Mouse (Mus musculus) cerebellum, adult 8-10 months (tissue): Measurements from ENCODE around the gene Arhgef3.

Experiments used
- DNase-seq: peaks from one replicate; pipeline ENCODE4 v3.0.0; 2022

Gene Arhgef3

DNA sequence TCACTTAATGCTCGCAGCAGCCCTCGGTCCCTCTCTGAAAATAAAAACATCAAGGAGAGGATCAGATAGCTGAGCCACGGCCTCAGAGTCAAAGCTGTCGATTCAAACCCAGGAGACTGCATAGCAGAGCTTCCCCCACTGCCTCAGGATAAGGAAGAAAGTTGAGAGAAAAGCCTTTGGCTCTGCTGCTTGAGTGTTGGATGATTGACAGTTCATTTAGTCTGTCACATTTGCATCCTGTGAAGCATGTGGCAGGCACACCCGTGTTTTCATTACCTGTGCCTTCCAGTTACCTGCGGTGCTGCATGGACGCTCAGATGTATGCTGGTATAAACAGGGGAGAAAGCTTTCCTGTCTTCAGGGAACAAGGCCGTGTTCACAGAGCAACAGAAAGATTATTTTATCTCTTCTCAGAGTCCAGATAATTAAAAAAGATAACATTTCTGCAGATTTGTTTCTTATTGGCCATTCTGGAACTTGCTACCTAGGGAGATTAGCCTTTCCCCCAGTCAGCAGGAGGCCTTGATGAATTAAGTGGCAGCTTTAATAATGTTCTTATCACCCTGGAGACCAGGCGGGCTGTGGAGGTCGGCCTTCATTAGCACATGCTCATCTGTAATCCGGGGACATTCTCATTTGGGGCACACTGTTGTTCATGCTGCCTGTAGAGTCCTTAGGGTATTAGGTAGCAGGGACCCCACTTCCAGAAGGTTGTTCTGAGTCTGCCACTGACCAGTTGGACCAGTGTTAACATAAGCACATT, 157.6 kb downstream of the Arhgef3 start:
- no peak for DNase-seq

DNA sequence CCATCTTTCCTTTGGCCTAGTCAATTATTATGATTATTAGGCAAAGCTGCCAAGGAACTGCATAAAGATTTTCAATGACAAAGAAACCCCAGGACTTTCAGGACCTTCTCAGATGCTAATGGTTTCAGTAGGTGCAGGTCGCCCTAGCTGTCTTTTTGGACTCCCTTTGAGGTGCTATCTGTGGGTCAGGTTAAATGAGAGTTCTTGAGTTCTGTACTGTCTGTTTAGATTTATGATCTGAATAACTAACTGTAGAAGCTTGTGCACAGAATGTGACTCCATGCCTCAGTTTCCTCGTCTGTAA, 158.1 kb downstream of the Arhgef3 start:
- no peak for DNase-seq

DNA sequence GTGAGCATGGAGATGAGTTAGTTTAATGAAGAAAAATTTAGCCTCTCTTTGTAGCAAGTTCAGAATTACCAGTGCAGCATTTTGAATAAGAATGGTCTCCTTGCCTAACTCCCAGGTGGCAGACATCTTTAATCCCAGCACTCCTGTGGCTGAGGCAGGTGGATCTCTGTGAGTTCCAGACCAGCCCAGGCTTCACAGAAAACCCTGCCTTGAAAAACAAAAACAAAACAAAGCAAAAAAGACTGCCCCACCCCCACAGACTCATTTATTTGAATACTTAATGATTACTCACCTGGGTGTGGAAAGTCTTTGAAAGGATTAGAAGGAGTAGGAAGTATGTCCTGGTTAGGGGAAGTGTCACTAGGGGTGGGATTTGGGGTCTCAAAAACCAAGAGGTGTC, 158.5 kb downstream of the Arhgef3 start:
- no peak for DNase-seq

DNA sequence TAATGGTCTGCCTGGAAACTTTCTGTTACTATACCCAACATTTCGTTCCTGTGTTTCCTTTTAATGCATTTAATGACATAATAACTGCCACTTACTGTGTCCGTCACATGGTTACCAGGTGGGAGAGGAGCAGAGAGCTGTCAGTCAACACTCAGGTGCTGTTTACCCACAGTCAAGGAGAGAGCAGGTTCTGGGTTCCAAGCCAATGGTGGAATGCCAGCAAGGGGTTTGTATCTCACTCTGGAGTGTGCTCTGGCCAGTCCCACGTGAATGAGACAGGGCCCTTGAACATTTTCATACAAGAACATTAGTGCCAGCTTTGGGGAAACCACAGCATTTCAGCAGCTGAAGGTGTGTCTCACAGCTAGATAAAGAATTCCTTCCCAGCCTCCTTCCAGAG, 162.6 kb downstream of the Arhgef3 start:
- no peak for DNase-seq

DNA sequence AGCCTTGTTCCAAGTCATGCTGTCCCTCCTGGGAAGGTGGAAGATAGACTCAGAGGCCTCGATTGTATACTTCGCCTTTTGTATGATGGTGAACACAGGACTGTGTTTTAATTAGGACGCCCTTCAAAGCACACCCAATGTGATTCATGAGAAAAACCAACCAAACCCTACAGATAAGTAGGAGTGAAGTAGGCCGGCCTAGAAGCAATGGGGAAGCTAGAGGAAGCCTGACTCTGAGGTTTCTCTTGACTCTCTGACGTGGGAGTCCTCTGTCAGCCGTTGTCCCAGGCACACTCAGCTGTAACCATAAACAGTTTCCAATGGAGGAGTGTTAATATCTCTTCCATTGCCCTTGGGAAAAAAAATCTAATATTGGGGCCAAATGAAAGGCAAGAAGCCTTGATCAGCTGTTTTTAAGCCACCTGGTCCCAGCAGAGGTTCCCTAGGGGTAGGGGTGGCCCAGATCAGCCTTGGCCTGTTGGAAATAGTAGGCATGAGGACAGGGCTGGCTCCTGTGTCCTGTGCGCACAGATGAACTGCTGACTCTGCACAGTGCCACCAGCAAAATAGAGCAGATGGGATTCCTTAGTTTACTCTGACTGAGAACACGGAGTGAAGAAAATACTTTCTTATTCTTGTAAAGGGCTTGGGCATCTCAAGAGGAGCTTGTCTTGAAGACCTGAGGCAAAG, 165.6 kb downstream of the Arhgef3 start:
- DNase-seq: peak; percentile 25

DNA sequence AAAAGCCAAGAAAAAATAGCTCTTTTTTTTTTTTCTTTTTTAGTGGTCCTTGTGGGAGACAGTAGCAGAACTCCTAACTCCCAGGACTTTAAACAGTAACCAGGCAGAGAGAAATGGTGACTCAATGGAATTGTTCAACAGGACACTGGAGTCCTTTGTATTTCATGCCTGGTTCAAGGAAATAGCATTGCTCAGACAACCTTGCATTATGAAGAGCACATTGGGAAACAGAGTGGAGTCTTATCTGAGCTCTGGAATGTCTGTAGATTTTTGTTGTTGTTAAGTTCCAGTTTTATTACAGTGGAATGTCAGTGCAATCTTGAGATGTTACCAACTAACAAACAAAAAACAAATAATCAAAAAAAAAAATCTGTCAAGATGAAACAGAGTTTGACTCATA, 169.3 kb downstream of the Arhgef3 start:
- DNase-seq: no peak

DNA sequence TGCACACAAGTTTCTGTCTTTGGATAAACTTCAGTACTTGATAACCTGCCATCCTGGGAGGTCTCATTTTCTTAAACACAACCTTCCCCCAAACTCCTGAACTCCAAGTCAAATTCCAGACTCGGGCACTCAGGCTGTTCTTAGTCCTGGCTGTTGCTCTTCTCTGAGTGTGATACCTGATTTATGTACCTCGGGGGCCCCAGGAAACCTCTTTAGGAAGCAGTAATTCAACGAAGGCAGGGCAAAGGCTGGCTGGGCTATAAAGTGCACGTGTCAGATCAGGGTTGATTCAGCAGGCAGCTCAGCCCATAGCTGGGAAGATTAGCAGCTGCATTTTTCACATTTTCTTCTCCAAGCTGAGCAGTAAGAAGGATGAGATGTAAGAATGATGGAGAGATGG, 171.5 kb downstream of the Arhgef3 start:
- DNase-seq: no peak

DNA sequence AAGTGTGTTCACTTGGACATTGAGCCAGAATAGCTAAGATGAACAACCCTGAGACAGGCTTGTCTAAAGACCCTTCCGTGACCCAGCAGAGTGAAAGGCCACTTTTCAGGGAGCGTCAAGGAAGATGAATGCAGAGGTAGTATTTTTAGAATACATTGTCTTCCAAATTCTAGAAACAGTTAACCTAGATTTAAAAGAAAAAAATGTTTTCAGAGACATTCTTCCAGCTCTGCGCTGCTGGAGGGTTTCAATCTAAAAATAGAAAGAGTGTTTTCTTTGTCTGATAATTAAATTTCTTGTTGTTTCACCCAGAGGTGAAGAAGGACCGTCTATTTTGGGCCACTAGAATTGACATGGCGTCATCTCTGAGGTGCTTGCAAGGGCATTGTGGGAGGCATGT, 174.4 kb downstream of the Arhgef3 start:
- no peak for DNase-seq

DNA sequence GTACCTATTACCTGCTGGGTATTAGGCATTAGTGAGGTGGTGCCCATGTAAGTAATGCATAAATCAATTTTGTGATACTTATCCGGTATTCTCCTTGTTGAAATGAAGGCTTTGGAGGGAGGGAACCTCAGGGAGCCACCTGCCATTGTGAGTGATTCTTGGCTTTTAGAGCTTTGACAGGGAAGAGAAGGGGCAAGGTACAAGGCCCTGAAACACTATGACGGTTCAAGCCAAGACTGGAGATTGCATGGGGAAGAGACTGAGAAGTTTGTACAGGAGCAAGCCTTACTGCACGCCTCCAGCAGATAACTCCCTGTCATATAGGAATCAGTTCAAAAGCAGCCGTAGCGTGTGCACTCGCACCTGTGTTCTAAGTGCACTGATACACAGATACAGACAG, 177.4 kb downstream of the Arhgef3 start:
- DNase-seq: no peak

DNA sequence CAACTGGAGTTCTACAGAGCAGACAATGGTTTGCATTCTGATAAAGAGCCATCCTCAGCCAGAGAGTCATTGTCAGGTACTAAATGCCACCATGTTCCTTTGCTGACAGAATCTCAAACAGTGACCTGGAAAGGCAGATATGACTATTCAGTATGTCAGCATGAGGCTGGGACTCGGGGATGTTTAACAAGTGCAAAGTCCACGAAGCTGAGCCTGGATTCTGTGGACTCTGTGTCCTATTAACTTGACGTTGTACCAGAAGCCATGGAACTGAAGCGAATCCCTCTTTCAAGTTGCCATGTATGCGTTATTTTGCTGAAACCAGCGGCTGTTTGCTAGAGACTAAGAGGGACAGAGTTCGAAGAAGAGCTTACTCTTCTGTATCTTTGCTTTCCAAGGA, 181.1 kb downstream of the Arhgef3 start:
- DNase-seq: no peak

DNA sequence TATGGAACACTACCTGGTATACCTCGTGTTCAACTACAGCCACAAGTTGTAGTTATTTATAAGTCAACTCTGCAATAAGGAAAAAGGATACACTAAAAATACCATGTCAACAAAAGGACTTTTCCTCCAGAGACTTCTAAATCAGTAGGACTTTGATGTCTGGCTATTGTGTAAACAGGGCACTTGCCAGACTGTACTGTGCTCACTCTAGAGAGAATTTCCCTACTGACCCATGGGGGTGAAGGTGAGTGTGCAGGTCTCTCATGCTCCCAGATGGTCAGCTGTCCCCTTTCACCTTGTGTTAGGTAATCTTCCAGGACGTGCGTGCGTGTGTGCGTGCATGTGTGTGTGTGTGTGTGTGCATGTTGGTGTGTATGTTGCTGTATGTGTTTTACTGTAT, 182.3 kb downstream of the Arhgef3 start:
- DNase-seq: no peak

DNA sequence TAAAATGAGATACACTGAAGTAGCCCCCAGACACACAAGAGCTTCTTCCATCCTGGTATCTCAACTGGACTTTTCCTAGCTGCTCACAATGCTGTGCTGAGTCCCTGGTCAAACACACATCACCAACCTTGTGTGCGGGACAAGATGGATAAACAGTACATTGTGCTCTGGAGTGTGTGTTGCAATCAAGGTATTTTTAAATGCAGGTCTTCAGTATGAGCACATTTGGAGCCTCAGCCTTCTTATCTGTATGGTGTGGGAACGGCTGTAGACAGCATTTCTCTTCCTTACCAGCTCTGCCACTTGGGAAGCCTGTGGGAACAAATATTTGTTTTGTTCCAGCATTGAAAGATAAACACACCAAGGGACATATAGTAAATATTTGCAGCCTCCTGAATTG, 184.2 kb downstream of the Arhgef3 start:
- DNase-seq: no peak

DNA sequence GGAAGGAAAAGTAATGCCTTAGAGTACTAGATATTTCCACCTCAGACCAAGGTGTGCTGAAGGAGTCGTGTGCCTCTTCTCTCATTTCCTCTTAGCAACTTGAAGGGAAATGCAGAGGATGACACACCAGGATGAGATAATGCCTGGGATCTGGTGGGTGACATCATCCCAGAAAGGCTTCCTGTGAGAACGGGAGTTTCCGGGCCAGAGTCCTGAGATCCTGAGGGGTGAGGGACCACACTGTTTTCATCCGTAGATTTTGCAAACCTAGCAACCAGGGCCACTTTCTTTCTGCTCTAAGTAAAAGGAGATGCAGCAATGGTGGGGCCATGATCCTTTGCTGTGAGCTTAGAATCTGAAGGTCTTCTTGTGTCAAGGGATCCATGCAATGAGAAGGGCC, 185.0 kb downstream of the Arhgef3 start:
- DNase-seq: no peak

DNA sequence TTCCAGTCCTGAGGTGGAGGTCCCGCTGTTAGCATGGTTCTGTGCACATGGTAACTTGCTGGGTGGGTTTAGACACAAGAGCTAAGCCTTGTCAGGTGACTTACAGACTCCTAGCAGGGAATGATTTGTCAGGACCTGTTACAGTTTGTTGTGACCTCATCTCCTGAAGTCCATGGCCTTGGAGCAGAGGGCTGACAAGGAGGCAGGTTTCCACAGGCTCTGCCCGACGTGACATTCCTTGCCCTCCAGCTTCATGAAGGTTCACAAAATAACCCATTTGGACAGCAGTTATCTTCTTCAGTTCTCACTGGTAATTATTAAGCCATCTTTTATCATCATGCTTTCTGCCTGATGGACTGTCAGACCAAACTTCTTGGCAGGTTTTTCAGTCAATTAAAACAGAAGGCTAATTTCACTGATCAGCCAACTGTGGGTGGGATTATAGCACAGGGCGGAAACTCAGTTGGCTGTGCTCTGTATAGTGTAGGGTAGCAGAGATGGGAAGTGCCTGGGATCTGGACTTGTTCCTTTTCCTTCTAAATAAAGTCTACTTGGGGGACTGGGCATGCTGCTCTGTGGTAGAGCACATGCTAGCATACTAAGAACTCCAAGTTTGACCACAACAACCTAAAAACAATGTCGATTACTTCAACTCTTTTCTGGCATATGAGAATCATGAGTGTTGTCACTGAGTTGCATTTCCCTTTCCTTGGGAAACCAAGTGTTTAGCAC, 187.2 kb downstream of the Arhgef3 start:
- no peak for DNase-seq

DNA sequence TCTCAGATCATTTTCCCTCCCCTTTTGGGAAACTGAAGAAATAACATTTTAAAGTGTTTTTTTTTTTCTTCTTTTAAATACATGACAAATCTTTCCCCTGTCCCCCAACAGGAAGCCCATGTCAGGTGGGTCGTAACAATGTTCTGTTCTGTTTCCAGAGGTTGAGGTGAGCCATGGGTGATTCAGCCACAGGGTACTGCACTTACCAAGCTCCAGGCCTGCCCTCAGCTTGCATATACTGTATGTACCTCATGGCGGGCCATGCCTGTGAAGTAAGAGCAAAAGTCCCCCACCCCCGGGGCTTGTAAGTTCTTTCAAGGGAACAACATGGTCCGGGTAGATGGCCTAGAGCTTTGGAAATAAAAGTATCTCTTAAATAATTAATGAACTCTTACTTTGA, 188.6 kb downstream of the Arhgef3 start:
- DNase-seq: no peak

DNA sequence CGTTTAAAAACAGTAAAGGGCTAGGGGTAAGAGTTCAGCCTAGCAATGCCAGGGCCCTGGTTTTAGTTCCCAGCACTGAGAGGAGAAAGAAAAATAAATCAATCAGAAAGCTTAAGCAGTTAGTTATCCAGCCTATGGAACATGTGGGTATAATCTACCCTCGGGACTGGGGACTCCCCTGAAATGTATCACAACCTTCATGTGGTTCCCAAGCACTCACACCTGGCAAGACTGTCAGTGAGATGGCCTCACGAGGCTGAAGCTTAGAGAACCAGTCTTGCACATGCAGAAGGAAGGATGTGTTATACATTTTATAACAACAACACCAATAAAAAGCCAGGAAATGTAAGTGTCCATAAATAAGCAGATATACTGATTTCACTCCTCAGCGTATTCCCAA, 189.7 kb downstream of the Arhgef3 start:
- DNase-seq: no peak

DNA sequence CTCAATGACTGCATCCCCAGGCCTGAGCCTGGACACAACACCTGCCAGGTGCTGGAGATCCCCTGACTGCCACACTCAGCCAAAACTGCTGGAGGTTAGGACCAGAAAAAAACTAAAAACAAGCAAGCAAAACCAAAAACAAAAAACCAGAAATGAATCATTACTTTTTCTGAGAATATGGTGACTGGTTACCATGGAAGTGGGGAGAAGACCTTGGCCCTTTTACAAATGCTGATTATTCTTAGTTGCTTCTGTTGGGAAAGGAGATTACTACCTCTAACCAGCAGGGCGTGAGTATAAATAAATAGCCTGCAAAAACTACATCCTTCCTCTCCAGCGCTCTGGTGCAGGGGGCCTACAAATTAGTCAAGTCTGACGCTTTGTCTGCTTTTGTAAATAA, 194.1 kb downstream of the Arhgef3 start:
- no peak for DNase-seq

DNA sequence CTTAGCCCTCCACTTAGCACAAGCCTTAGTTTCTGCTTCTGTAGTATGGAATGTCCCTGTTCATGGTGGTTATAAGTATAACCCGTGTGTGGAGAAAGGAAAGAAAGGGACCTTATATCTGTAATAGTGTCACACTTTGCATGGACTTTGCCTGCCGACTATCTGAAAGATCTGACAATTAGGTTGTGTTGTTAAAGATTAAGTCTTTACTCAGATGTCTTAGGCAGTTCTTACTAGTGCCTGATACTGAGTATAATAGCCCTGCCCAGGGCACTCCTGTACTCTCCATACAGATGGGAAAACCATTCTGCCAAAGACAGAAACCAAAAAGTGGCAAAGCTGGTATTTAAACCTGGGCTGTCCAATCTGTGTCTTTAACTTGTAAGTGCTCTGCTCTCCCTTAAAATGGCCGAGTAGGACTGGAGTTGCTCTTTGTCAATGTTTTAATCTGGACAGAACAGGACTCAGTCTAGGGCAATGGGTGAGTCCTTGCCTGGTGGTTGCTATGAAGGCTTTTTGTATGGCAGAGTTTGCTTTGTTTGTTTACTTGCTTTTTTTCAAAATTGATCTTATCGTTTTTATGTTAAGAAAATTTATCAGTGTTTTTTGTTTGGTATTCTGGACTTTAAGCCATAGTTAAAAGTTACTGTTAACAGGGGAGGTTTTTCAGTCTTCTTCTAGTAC, 196.0 kb downstream of the Arhgef3 start:
- DNase-seq: no peak

DNA sequence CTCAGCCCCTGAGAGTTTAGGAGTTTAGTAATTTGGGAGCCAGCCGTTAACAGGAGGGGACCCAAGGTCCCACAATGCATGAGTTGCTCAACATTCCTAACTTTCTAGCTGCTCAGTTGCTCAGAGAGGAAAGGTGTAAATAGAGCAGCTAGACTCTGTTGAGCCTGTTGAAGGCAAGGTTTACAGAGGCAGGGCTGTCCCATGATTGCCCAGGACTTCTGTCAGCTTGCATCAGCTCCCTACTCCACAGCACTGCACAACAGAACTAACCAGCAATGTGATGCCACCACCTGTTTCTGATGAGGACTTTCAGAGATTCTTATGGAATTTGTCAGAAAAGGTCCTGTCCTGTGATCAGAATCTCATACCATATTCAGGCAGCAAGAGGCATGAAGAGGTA, 197.7 kb downstream of the Arhgef3 start:
- no peak for DNase-seq

DNA sequence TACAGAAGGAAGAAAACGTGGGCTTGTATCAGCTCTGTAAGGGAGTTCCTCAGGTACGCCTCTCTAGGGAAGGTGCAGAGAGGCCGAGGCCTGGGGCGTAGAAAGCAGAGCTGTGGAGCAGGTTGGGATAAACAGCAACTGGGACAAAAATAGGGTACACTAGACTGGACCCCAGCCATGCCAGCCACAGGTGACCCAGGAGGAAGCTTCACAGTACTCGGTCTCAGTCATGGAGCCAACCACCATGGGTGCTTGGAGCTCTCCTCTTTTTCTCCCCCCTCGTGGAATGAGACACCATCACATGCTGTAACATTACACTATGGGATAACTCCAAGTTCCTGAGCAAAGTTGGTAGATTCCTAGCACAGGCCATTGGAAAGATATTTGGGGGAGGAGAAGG, 201.0 kb downstream of the Arhgef3 start:
- no peak for DNase-seq

DNA sequence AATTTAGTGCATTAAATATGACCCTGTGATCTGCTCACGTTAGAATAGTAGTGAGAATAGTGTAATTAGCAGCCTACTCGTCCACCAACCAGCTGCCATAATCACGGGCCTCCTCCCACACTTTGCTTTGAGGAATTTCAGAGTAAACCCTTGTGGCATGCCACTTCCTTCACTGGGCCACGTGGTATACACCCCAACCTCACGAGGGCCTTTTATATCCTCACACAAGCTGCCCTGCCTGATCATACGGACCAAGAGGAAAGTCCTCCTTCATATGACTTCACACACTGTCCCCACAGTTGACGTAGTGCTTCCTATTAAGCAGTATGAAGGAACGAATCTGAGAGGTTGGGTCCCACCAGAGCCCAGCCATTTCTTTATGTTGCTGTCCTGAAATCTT, 202.4 kb downstream of the Arhgef3 start:
- no peak for DNase-seq

DNA sequence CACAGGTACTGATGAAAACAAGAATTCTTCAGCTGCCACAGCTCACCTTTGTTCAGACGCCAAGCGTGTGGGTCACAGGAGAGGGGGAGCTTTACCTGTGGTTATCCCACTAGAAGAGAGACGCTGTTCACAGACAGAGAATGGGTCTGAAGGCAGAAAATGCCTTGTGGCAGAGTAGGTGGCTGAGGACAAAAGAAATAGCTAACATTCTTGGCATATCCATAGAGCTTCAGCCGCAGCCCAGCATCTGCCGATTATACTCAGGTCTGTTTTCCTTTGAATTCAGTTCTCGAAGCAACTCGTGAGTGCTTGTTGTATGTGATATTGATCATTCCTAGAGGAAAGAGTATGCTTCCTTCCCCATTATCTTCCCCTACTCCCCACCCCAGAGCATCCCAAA, 204.7 kb downstream of the Arhgef3 start:
- no peak for DNase-seq

DNA sequence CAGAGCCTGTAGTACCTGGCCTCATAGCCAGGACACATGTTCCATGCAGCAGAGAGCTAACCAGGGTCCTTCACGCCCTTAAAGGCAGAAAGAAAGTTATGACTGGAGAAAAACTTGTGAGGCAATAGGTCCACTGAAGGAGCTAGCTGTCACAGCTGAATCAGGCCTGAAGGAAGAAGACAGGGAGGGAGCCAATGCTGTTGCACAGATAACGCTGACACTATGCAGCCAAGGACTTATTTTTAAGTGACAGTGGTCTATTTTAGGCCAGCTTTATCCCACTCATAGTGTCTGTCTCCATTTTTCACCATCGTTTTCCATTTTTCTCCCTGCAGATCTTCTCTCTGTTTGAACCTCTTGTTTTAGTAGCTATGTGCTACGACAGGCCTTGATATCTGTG, 207.3 kb downstream of the Arhgef3 start:
- DNase-seq: no peak

DNA sequence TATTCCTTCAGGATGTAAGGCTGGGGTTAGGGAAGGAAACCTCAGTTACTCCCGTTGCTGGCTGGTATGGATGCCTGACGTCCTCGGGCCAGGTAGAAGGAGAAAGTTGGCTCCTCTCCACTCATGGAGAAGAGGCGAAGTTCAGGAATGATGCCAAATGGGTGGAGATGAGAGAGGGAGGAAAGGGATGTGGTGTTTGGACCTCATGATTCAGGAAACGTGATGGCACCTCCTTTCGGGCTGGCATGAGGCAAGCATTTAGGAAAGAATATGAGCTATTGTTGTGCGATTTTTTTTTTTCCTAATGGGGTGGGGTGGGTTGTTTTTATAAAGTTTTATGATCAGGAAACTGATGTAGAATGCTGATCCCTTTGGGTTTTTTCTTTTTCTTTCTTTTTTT, 210.0 kb downstream of the Arhgef3 start:
- DNase-seq: no peak
